Mouse (Mus musculus) gastrocnemius, postnatal 14 days (tissue): Measurements from ENCODE around the gene Olfr1189. TPM values are rescaled to one million over a fixed set of nuclear protein-coding genes. Genes with fewer than 3 reads are reported as not detected.
"Not testable (repeated sequence)": the region's sequence is repeated elsewhere in the genome, so short reads cannot be mapped to it uniquely, and the experiment has no call there.

Experiments
- DNase-seq: peaks from one replicate; pipeline ENCODE4 v3.0.0; 2021; ENCODE audit warnings: mixed read lengths
- intact Hi-C: fragments of 180-260 bp; cut with DNase I; formaldehyde crosslinking; loops from one replicate; pipeline ENCODE4 v1.15.1; 2025; ENCODE audit warnings: low total_unique reads
- long read RNA-seq, 2 experiments: library from polyadenylated mRNA; stranded (forward); transcript quantifications; one replicate each; pipeline ENCODE4 v2.0.0; 2021
- total RNA-seq, 2 experiments: library from RNA; stranded (reverse); gene quantifications; 2 replicates each; pipeline ENCODE4 v1.2.3; 2021

The Olfr1189 gene
- not detected for total RNA-seq
- long read RNA-seq, experiment 1: 0 reads
- long read RNA-seq, experiment 2: 0 reads

DNA sequence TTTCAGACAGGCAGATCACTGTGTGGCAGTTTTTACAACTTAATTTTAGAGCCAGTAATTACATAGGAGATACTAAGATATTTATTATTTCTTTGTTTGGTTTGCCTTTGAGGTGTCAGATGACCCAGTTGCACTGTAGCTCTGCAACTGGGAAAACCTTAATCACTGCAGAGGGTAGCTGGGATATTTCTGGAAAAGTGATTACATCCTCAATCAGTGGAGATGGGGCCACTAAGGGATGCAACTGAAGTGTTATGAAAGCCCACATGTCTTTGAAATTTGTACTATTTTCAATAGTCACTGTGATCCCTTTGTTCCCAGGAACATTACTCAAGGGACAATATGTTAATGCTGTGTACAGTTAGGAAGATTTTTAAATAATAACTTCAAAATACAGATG lies at the start of gene Olfr1189:
Gene Olfr1189, plus strand, starts transcription at position 301 of the 400 bp plus-strand sequence.
- DNase-seq: no peak
- intact Hi-C loops: no loop called here

GRCm38 (mm10) chr2:88556635-88557034 lies 29.6 kb upstream of the Olfr1189 start, which contains the start of gene Olfr1188:
TSS of gene Olfr1188 (plus strand) at chr2:88556935.
- intact Hi-C loops: no loop called here
- no peak for DNase-seq

DNA sequence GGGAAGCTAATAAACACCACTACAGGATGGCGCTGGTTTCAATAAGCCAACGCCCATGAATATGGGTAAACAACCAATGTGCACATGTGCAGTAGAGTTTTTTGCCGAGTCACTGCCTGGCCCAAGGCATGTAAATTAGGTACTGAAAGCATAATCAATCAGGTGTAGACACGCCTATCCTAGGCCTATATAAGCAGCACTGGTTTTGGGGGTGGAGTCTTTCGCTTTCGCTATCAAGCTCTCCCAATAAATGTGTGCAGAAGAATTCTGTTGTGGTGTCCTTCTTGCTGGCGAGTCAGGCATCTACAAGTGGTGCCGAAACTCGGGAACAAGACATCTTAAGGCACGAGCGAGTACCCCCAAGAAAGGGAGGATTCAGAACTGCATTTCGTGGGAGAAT lies 13.6 kb upstream of the Olfr1189 start:
- DNase-seq, intact Hi-C loops: not testable (repeated sequence)

DNA sequence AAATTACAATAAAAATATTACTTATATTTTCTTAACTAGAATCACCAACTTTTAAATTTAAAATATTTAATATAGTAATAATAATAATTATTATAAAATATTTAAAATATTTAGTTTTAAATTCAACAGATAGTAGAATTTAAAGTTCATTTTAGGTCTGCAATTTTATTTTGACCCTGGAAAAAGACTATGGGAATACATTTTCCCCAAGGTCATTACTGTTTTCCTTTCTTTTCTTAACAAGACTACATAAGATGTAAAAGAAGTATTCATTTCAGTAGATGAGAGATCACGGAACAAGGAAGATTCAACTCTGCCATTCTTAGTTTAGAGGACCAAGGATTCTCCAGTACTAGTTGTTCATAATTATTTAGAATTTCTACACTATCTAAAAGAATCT lies 54.0 kb downstream of the Olfr1189 start, which contains the start of gene Olfr1191-ps1:
Gene Olfr1191-ps1, plus strand, starts transcription at position 301 of the 400 bp plus-strand sequence.
- intact Hi-C loops, DNase-seq: not testable (repeated sequence)

Other genes starting within 250 kb of the Olfr1189 start
- gene Olfr1176, start 249.7 kb upstream of the Olfr1189 start, total RNA-seq: not detected
- not detected for gene Olfr1177-ps, start 240.0 kb upstream of the Olfr1189 start, total RNA-seq
- not detected for gene Olfr1178, start 199.4 kb upstream of the Olfr1189 start, total RNA-seq
- not detected for gene Olfr1179, start 180.0 kb upstream of the Olfr1189 start, total RNA-seq
- gene Olfr1180, start 167.3 kb upstream of the Olfr1189 start, total RNA-seq: not detected
- gene Olfr1181, start 160.3 kb upstream of the Olfr1189 start, total RNA-seq: not detected
- not detected for gene Gm13757, start 137.3 kb upstream of the Olfr1189 start, total RNA-seq
- gene Olfr1183, start 131.6 kb upstream of the Olfr1189 start, total RNA-seq: not detected
- gene Olfr1184, start 102.9 kb upstream of the Olfr1189 start, total RNA-seq: not detected
- not detected for gene Olfr1185-ps1, start 93.1 kb upstream of the Olfr1189 start, total RNA-seq
- not detected for gene Olfr1186, start 67.9 kb upstream of the Olfr1189 start, total RNA-seq
- gene Olfr1188, start 29.5 kb upstream of the Olfr1189 start, total RNA-seq: not detected
- gene Olfr1191-ps1, start 54.1 kb downstream of the Olfr1189 start, total RNA-seq: under 1 TPM in 1 of 2 experiments, not detected in 1; 0.04 TPM
- gene Olfr1192-ps1, start 62.1 kb downstream of the Olfr1189 start, total RNA-seq: not detected
- not detected for gene Olfr1193, start 89.2 kb downstream of the Olfr1189 start, total RNA-seq
- gene Olfr1195, start 102.7 kb downstream of the Olfr1189 start, total RNA-seq: not detected
- gene Olfr1196, start 118.1 kb downstream of the Olfr1189 start, total RNA-seq: not detected
- gene Olfr1197, start 145.9 kb downstream of the Olfr1189 start, total RNA-seq: not detected
- not detected for gene Olfr1198, start 164.9 kb downstream of the Olfr1189 start, total RNA-seq
- gene Olfr1199, start 174.0 kb downstream of the Olfr1189 start, total RNA-seq: not detected
- not detected for gene Olfr1200, start 184.0 kb downstream of the Olfr1189 start, total RNA-seq
- not detected for gene Olfr1201, start 206.6 kb downstream of the Olfr1189 start, total RNA-seq
- gene Olfr1202, start 228.0 kb downstream of the Olfr1189 start, total RNA-seq: not detected
- not detected for gene Olfr1205, start 243.3 kb downstream of the Olfr1189 start, total RNA-seq